Mouse (Mus musculus) retina, embryonic 14.5 days (tissue): ENCODE results near the gene Dlk2.

Experiments
- DNase-seq: peaks from one replicate; pipeline ENCODE4 v3.0.0-alpha.2; 2015; ENCODE audit warnings: low spot score

The Dlk2 gene

GRCm38 (mm10) chr17:46322046-46322823, 25.0 kb downstream of the Dlk2 start:
- DNase-seq: no peak

- no peak for DNase-seq
Observed at GRCm38 (mm10) chr17:46327413-46327905, 30.2 kb downstream of the Dlk2 start.

GRCm38 (mm10) chr17:46327906-46328534, 30.8 kb downstream of the Dlk2 start, which contains the start of gene Abcc10:
Gene Abcc10, minus strand, starts transcription at chr17:46328352.
- peak; percentile 97 for DNase-seq

GRCm38 (mm10) chr17:46328723-46329122, 31.5 kb downstream of the Dlk2 start:
- DNase-seq: no peak

- peak; percentile 44 for DNase-seq
Observed at GRCm38 (mm10) chr17:46336475-46336874, 39.3 kb downstream of the Dlk2 start.

- no peak for DNase-seq
Observed at GRCm38 (mm10) chr17:46341208-46341607, 44.0 kb downstream of the Dlk2 start.

GRCm38 (mm10) chr17:46351026-46351700, 53.9 kb downstream of the Dlk2 start:
- DNase-seq: no peak
